Mouse (Mus musculus): ENCODE results near the gene Dio1.

Gene Dio1

DNA sequence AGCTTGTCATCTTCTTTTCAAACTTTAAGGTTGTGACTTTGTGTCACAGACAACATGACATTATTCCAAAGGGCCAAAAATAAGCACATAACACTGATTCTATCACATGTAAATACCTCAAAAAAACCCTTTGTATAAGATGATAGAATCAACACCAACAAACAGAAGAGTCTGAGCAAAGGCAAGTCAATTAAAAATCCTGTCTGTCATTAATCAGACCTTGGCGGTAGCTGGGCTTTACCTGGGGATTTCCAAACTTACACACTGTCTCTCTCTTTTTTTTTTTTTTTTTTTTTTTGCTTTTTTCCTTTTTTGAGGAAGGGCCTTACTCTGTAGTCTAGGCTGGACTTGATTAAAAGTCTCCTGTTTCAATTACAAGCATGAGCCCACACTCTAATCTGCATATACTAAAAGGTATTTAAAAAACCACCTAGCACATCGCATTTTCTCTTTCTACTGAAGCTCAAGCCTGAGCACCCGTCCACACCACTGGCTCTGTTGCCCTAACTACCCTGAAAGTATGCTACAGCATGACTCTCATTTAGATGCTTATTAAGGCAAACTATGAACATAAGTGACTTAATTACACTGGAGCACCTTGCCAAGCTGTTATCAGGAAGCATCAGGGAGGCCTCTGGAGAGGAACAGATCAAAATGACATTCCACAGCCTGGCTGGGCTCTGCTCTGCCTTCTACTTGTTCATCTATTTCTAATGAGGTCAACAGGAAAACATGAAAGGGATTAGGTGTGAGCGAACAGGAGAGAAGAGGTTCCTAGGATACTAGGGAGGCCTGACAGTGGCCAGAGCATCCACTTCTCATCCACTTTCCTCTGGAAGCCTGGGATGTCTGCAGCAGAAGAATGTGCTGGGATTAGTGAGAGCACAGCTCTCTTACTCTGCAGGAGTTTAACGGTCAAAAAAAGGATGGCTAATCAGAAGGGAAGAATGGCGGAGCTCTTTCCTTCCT lies 63.3 kb downstream of the Dio1 start:
- DNase-seq = no peak
